Mouse (Mus musculus) thymus, adult 2 months (tissue): Measurements from ENCODE around the gene Fam53b. TPM values are rescaled to one million over a fixed set of nuclear protein-coding genes. Genes with fewer than 3 reads are reported as not detected.

Source experiments
- DNase-seq: peaks from one replicate; pipeline ENCODE4 v3.0.0; 2021
- H3K27ac ChIP-seq: fragments of 200-500 bp; 2 replicates; pipeline ENCODE4 v1.5.1; 2012; ENCODE audit warnings: low read length, control low read depth; ENCODE audit not compliant: control insufficient read depth, insufficient read depth
- H3K27me3 ChIP-seq: fragments of 200-500 bp; 2 replicates; pipeline ENCODE4 v1.6.1; 2012; ENCODE audit warnings: mild to moderate bottlenecking, low read length, moderate library complexity, mixed read lengths; ENCODE audit not compliant: control insufficient read depth, insufficient read depth
- H3K36me3 ChIP-seq: fragments of 200-500 bp; 2 replicates; pipeline ENCODE4 v1.6.1; 2012; ENCODE audit warnings: mild to moderate bottlenecking, low read length, moderate library complexity; ENCODE audit not compliant: control insufficient read depth, insufficient read depth
- H3K4me1 ChIP-seq: fragments of 200-500 bp; replicated peaks from 2 replicates; pipeline ENCODE4 v1.6.1; 2012; ENCODE audit warnings: low read length; ENCODE audit not compliant: control insufficient read depth, insufficient read depth
- H3K4me3 ChIP-seq: fragments of 200-500 bp; 2 replicates; pipeline ENCODE4 v1.5.1; 2012; ENCODE audit warnings: mild to moderate bottlenecking, low read length, control low read depth, moderate library complexity; ENCODE audit not compliant: control insufficient read depth, insufficient read depth
- CTCF ChIP-seq: fragments of 200-500 bp; IDR thresholded peaks from 2 replicates; pipeline ENCODE4 v1.5.1; 2012; ENCODE audit warnings: mild to moderate bottlenecking, control low read depth, low read length, moderate library complexity, borderline replicate concordance; ENCODE audit not compliant: control insufficient read depth, poor library complexity, insufficient read depth; ENCODE audit errors: extremely low read depth
- POLR2A ChIP-seq: fragments of 200-500 bp; IDR thresholded peaks from 2 replicates; pipeline ENCODE4 v1.6.1; 2012; ENCODE audit warnings: mild to moderate bottlenecking, low read length, control low read depth, moderate library complexity; ENCODE audit not compliant: control insufficient read depth, poor library complexity, insufficient read depth; ENCODE audit errors: extremely low read depth
- WGBS: fragments of 180-500 bp; shearing (Covaris S2); methylation state at CpG from one replicate; pipeline ENCODE4 v1.1.7; 2018; 5-methylcytosine and 5-hydroxymethylcytosine counted together
- polyA plus RNA-seq: library from polyadenylated mRNA; depleted of rRNA; stranded (reverse); fragments of >200 nt; gene quantifications from 2 replicates; pipeline ENCODE4 v1.2.3, GENCODE M21; 2012

Gene Fam53b
- polyA plus RNA-seq, 1 experiment, result 104 TPM

DNA sequence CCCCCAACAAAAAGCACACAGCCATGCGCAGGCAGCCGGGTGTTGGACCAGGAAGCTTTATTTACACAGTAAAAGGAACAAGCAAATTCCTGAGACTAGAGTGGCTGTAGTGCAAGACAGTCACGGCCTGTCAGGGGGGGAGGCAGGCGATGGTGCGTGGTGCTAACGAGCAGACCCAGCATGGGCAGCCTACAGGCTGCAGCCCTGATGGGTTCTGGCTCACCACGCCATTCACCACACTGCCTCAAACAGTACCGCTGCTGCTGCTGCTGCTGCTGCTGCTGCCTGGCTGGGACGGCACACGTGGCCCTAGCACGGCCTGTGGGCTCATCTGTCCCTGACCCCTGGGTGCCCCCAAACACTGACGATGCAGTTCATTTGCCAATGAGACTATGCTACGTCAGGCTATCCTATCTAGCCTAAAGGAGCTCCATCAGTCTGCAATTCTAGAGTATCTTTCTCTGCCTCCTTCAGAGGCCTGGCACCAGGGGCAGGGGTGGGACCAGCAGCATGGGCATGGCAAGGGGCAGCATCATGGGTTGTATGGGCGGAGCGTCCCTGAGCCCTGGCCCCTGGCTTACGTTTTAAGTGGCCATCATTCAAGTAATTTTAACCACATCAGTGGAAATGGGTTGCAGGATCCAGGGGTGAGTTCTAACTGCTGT, 101.5 kb downstream of the Fam53b start:
- Histone ChIP-seq H3K4me1 (peaks cover 8% of the 10 kb centered on the region; the same call in 1 of the 2 replicates), H3K4me3 (no peak overlapping the region), H3K36me3 (peaks cover 21% of the 10 kb centered on the region), H3K27ac (no peak overlapping the region), H3K27me3 (no peaks in the 10 kb centered on the region)
- DNase-seq, result no peak
- 84% methylated on average over 16 of the region's 16 CpGs for WGBS
- no peak for TF ChIP-seq POLR2A
- TF ChIP-seq CTCF, result no peak

DNA sequence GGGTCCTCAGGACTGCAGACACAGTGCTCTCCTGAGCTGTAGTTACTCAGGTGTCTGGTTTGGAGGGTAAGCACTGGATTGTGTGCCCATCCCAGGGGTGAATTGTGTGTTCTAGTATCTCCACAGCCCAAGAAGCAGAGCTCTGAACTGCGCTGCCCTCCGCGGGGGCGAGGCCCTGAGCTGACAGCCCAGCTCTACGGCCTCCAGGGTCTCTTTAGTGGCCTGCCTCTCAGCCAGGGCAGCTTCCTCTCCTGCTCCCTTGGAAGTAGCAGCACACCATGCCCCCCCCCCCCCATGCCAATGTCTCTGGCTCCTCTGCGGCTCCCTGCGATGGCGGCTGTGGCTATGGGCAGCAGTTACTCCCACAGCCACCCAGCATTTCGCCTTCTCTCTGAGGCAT, 102.1 kb downstream of the Fam53b start:
- TF ChIP-seq POLR2A (no peak), CTCF (no peak)
- H3K27ac ChIP-seq, result no peak overlapping the region
- DNase-seq, result no peak
- H3K4me1 ChIP-seq, result peaks cover 8% of the 10 kb centered on the region; the same call in 1 of the 2 replicates
- H3K36me3 ChIP-seq, result peaks cover 21% of the 10 kb centered on the region
- H3K4me3 ChIP-seq, result no peak overlapping the region
- no peaks in the 10 kb centered on the region for H3K27me3 ChIP-seq
- WGBS, result 97% methylated on average over 9 of the region's 9 CpGs

DNA sequence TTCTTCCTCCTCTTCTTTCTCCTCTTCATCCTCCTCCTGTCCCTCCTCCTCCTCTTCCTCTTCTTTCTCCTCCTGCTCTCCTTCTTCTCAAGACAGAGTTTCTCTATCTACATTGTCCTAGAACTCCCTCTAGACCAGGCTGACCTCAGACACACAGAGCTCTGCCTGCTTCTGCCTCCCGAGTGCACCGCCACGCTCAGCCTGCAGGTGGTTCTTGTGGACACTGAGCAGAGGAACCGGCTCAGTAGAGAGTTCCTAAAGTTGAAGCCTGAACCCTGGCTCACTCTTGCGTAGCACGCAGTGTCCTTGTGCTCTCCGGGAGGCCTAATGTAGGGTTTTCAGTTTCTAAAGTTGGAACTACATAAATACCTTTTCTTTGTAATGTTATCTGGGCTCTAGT, 108.6 kb downstream of the Fam53b start:
- Histone ChIP-seq H3K4me3 (no peak overlapping the region), H3K27me3 (no peaks in the 10 kb centered on the region), H3K4me1 (peaks cover 2% of the 10 kb centered on the region), H3K36me3 (no peaks in the 10 kb centered on the region), H3K27ac (no peak overlapping the region)
- peak; percentile 50 for DNase-seq
- no peak for TF ChIP-seq POLR2A
- no peak for TF ChIP-seq CTCF
- 88% methylated on average over 7 of the region's 7 CpGs for WGBS

DNA sequence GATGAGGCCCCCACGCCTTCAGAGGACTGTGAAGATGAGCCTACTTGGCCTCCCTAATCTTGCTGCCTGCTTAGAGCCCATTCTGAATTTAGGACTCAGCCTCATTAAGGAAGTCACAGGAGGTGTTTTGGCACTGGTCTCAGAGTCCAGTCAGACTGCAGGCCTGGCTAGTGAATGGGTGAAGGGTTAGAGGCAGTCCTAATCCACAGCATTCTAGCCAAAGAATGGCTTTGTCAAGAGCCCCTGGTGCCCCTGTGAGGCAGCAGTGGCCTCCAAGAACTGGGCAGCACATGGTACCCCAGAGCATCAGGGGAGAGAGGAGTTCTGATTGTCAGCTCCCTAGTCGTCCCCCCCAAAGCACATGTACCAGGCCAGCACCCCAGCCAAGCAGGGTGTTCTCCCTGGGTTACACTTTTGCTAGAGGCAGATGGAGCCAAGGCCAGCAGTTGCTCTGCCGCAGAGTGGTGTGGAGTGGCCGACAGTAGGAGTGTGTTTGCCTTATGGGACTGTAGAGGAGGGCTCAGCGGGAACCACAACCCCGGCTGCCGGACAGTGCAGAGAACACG, 109.3 kb downstream of the Fam53b start:
- H3K36me3 ChIP-seq, result no peaks in the 10 kb centered on the region
- H3K4me3 ChIP-seq, result no peak overlapping the region
- no peak for TF ChIP-seq CTCF
- no peak for TF ChIP-seq POLR2A
- no peak overlapping the region for H3K27ac ChIP-seq
- 96% methylated on average over 8 of the region's 8 CpGs for WGBS
- H3K27me3 ChIP-seq, result no peaks in the 10 kb centered on the region
- H3K4me1 ChIP-seq, result peaks cover 9% of the 10 kb centered on the region
- no peak for DNase-seq

DNA sequence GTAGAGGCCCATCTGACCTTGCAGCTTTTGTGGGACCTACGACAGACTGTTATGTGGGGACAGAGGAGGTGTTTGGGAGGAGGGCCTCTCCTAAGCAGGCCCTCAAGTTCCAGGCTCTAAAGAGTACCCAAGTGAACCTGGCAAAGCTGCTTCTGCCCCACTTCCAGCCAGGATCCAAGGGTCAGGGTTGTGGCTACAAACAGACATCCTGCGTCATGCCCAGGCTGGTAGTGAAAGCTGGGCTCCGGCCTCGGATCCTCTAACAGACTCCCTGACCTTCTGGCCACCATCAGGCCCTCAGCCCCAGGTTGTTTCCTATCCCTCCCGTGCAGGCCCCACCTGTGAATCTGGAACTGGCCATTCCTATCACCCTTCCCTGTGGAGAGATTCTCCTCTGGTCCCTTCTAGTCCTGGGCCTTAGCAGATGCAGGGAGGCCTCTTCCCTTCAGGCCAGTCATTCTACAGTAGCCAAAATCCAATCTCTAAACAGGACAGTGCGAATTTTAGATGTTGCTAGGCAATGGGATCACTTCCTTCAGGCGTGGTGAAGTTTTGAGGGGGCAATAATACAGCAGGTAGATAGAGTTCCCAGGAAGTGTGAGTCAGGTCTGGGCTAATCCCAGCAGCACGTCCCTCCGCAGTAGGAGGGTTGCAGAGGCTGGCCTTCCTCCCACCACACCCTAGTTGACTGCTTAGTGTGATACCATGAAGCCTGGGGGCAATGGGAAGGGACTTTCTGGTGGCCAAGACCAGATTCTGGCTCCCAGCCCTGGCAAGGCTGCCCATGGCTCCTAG, 110.0 kb downstream of the Fam53b start:
- no peaks in the 10 kb centered on the region for H3K27me3 ChIP-seq
- no peak for DNase-seq
- peaks cover 16% of the 10 kb centered on the region for H3K4me1 ChIP-seq
- WGBS, result 95% methylated on average over 9 of the region's 9 CpGs
- no peak overlapping the region for H3K4me3 ChIP-seq
- H3K27ac ChIP-seq, result no peak overlapping the region
- H3K36me3 ChIP-seq, result no peaks in the 10 kb centered on the region
- TF ChIP-seq CTCF (no peak), POLR2A (no peak)

- H3K27ac ChIP-seq, result no peak overlapping the region
Observed at GRCm38 (mm10) chr7:132702492-132703070, 111.1 kb downstream of the Fam53b start.

More at GRCm38 (mm10) chr7:132702492-132703070, 111.1 kb downstream of the Fam53b start:
- no peak overlapping the region for H3K4me3 ChIP-seq
- DNase-seq, result no peak
- 70% methylated on average over 5 of the region's 5 CpGs for WGBS
- TF ChIP-seq POLR2A, result no peak
- no peak for TF ChIP-seq CTCF
- H3K27me3 ChIP-seq, result no peaks in the 10 kb centered on the region
- peaks cover 20% of the 10 kb centered on the region for H3K4me1 ChIP-seq
- no peaks in the 10 kb centered on the region for H3K36me3 ChIP-seq
